Mouse (Mus musculus) kidney, embryonic 14.5 days (tissue): ENCODE measurements around the gene Satb2. TPM values are rescaled to one million over a fixed set of nuclear protein-coding genes. Genes with fewer than 3 reads are reported as not detected.

Experiments used
- ATAC-seq: fragments of 200-750 bp; cut with Nextera tagmentation; 2 replicates; pipeline ENCODE4 v1.8.0; 2017; ENCODE audit warnings: moderate number of reproducible peaks, mild to moderate bottlenecking, moderate TSS enrichment, moderate library complexity; ENCODE audit not compliant: low FRiP score, low TSS enrichment
- H3K27ac ChIP-seq: fragments of 300-500 bp; sonication (generic); 2 replicates; pipeline ENCODE4 v1.5.1; 2014; ENCODE audit warnings: low read depth, mild to moderate bottlenecking, low read length, moderate library complexity, mixed read lengths
- H3K27me3 ChIP-seq: fragments of 300-500 bp; sonication (generic); 2 replicates; pipeline ENCODE4 v1.6.1; 2014; ENCODE audit warnings: mild to moderate bottlenecking, low read length; ENCODE audit not compliant: control insufficient read depth, insufficient read depth
- H3K36me3 ChIP-seq: fragments of 300-500 bp; sonication (generic); 2 replicates; pipeline ENCODE4 v1.6.1; 2014; ENCODE audit warnings: low read length, mixed read lengths; ENCODE audit not compliant: control insufficient read depth, insufficient read depth
- H3K4me1 ChIP-seq: fragments of 300-500 bp; sonication (generic); 2 replicates; pipeline ENCODE4 v1.6.1; 2014; ENCODE audit warnings: low read length, mixed read lengths; ENCODE audit not compliant: control insufficient read depth, insufficient read depth
- H3K4me2 ChIP-seq: fragments of 300-500 bp; sonication (generic); replicated peaks from 2 replicates; pipeline ENCODE4 v1.6.1; 2014; ENCODE audit warnings: low read depth, mild to moderate bottlenecking, low read length
- H3K4me3 ChIP-seq: fragments of 300-500 bp; sonication (generic); 2 replicates; pipeline ENCODE4 v1.5.1; 2014; ENCODE audit warnings: mild to moderate bottlenecking, low read length
- H3K9ac ChIP-seq: fragments of 300-500 bp; sonication (generic); 2 replicates; pipeline ENCODE4 v1.6.1; 2014; ENCODE audit warnings: low read depth, mild to moderate bottlenecking, low read length, moderate library complexity
- H3K9me3 ChIP-seq: fragments of 300-500 bp; sonication (generic); 2 replicates; pipeline ENCODE4 v1.6.1; 2016; ENCODE audit warnings: low read length; ENCODE audit not compliant: control insufficient read depth
- WGBS: fragments of 180-500 bp; shearing (Covaris S2); extraction: QIAGEN DNeasy Blood & Tissue Kit; methylation state at CpG from one replicate; pipeline ENCODE4 v1.1.7; 2014; 5-methylcytosine and 5-hydroxymethylcytosine counted together
- polyA plus RNA-seq: library from polyadenylated mRNA; unstranded; fragments of >200 nt; fragmentation: Nextera tagmentation; extraction: Ambion mirVana; gene quantifications from 2 replicates; pipeline ENCODE4 v1.2.1, GENCODE M21; 2014

Gene Satb2
- polyA plus RNA-seq, 1 experiment from 2014 or later: 2.0 TPM

- Histone ChIP-seq H3K4me1 (no peaks in the 10 kb centered on the region), H3K9ac (no peak overlapping the region), H3K36me3 (no peaks in the 10 kb centered on the region), H3K27ac (no peak overlapping the region), H3K9me3 (no peaks in the 10 kb centered on the region), H3K4me2 (no peak overlapping the region), H3K27me3 (no peaks in the 10 kb centered on the region), H3K4me3 (no peak overlapping the region)
- no peak for ATAC-seq
- WGBS: 66% methylated on average over 9 of the region's 9 CpGs
These were observed 49.7 kb downstream of the Satb2 start for GRCm38 (mm10) chr1:56928731-56929130.

DNA sequence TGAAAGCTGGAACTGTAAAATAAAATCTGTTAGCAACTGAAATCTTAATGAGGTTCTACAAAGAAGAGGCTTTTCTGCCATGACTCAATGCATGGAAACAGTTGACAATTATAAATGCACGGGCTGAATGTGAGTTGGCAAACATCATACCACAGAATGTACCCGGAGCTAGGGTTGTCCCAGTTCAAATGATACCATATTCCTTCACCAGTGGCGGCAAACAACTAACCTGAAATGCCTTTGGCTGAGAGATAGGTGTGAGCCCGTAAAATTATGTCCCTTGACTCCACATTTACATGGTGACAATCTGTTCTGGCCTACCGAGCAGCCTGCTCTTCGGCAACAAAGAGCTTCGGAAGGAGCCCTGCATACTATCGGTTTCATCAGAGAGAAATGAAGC is 58.0 kb downstream of the Satb2 start:
- no peak overlapping the region for H3K27ac ChIP-seq
- 79% methylated on average over 8 of the region's 8 CpGs for WGBS
- ATAC-seq: no peak

GRCm38 (mm10) chr1:56914279-56914678 is 64.2 kb downstream of the Satb2 start:
- Histone ChIP-seq H3K27ac (no peak overlapping the region), H3K4me2 (no peak overlapping the region), H3K9me3 (no peaks in the 10 kb centered on the region), H3K36me3 (no peaks in the 10 kb centered on the region), H3K4me1 (no peaks in the 10 kb centered on the region), H3K4me3 (no peak overlapping the region), H3K9ac (no peak overlapping the region), H3K27me3 (no peaks in the 10 kb centered on the region)
- ATAC-seq: no peak
- 82% methylated on average over 6 of the region's 6 CpGs for WGBS

More for the DNA sequence above, 58.0 kb downstream of the Satb2 start:
- Histone ChIP-seq H3K27me3 (no peaks in the 10 kb centered on the region), H3K9me3 (no peaks in the 10 kb centered on the region), H3K4me1 (no peaks in the 10 kb centered on the region), H3K36me3 (no peaks in the 10 kb centered on the region), H3K4me2 (no peak overlapping the region), H3K4me3 (no peak overlapping the region), H3K9ac (no peak overlapping the region)

DNA sequence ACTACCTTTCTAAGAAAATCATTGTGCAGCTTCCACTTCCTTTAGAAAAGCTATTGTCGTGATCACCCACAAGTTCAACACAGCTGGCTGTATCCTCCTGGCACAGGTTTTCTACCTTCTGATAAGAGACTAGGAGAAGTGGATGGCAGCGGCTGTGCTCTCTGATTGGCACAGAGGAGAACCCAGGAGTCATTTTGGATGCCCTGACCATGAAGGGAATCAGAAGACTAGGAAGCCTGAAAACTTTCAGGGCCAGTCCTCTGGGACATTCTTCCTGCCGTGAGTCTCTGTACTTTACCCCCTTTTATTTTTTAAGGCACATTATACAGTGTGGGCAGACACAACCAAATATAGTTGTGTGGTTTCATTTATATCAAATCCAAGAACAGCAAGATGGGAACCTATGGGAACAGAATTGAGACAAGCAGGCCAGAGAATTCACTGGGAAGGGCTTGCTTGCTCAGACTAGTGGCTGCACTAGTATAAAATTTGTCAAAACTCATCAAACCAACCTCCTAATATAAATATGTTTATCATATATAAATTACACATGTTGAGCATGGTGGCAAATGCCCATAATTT is 77.7 kb downstream of the Satb2 start:
- no peak for ATAC-seq
- H3K27ac ChIP-seq: no peak overlapping the region
- H3K36me3 ChIP-seq: no peaks in the 10 kb centered on the region
- no peaks in the 10 kb centered on the region for H3K9me3 ChIP-seq
- H3K4me3 ChIP-seq: no peak overlapping the region
- H3K27me3 ChIP-seq: no peaks in the 10 kb centered on the region
- H3K4me1 ChIP-seq: 0 out of 2 replicates have a peak, but pooled peaks cover 2% of the 10 kb centered on the region
- WGBS: 76% methylated on average over 3 of the region's 3 CpGs
- H3K4me2 ChIP-seq: no peak overlapping the region
- H3K9ac ChIP-seq: no peak overlapping the region

DNA sequence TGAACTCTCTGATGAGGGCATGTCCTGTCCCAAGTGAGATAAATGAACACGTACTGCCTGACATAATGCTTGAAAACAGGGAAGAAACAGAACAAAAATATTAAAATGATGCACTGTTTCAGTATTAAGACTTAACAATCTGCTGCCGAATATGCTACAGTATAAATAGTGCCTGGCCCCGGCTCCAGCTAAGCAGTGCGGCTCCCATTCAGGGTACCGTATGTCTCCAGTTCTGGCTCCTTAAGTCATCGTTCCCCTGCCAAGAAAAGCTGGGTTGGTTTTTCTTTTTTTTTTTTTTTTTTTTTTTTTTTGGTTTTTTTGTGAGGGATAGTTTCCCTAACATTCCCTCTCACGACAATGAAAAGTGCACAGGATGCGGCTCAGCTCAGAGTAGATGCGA is 78.3 kb downstream of the Satb2 start:
- Histone ChIP-seq H3K27me3 (no peaks in the 10 kb centered on the region), H3K9ac (no peak overlapping the region), H3K9me3 (no peaks in the 10 kb centered on the region), H3K4me3 (no peak overlapping the region), H3K4me1 (0 out of 2 replicates have a peak, but pooled peaks cover 2% of the 10 kb centered on the region), H3K4me2 (no peak overlapping the region), H3K36me3 (no peaks in the 10 kb centered on the region), H3K27ac (no peak overlapping the region)
- no peak for ATAC-seq
- WGBS: 86% methylated on average over 9 of the region's 9 CpGs

GRCm38 (mm10) chr1:56898606-56899396 is 79.6 kb downstream of the Satb2 start:
- Histone ChIP-seq H3K9ac (no peak overlapping the region), H3K4me2 (0 out of 2 replicates have a peak overlapping the region, but pooled peaks have one; percentile 8), H3K27me3 (no peaks in the 10 kb centered on the region), H3K27ac (no peak overlapping the region), H3K4me1 (0 out of 2 replicates have a peak, but pooled peaks cover 2% of the 10 kb centered on the region), H3K36me3 (no peaks in the 10 kb centered on the region), H3K4me3 (no peak overlapping the region), H3K9me3 (no peaks in the 10 kb centered on the region)
- WGBS: 26% methylated on average over 13 of the region's 13 CpGs
- peak; percentile 85; the same call in 1 of the 2 replicates for ATAC-seq

DNA sequence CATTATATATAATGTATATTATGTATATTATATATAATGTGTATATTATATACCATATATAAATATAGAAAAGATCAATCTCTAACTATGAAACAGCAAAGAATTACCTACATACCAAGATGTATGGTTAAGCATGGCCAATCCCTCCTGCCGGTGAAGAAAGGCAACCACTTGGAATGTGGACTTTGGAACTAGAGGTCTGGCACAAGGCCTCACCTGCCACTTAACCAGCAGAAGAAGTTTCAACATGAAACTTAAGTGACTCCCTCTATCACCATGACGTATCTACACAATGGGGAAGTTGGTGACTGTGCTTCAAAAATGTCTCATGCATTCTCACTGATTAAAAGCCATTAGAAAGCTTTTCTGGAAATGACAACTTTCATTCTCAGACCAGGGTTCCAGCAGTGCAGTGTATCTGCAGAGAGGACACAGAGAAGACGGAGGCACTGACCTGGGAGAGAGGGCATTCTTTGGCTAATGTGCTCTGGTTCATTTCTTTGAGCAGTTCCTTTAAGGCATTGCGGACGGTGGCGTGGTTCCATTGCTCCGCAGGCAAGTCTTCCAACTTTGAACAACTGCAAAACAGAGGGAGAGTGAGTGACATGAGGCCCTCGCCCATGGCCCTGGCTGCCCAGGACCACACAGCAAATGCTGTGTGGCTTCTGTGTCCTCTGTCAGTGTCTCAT is 80.8 kb downstream of the Satb2 start:
- Histone ChIP-seq H3K4me3 (no peak overlapping the region), H3K36me3 (no peaks in the 10 kb centered on the region), H3K4me2 (no peak overlapping the region), H3K4me1 (0 out of 2 replicates have a peak, but pooled peaks cover 2% of the 10 kb centered on the region), H3K9me3 (no peaks in the 10 kb centered on the region), H3K27me3 (no peaks in the 10 kb centered on the region), H3K27ac (no peak overlapping the region), H3K9ac (no peak overlapping the region)
- ATAC-seq: no peak
- 92% methylated on average over 8 of the region's 8 CpGs for WGBS

DNA sequence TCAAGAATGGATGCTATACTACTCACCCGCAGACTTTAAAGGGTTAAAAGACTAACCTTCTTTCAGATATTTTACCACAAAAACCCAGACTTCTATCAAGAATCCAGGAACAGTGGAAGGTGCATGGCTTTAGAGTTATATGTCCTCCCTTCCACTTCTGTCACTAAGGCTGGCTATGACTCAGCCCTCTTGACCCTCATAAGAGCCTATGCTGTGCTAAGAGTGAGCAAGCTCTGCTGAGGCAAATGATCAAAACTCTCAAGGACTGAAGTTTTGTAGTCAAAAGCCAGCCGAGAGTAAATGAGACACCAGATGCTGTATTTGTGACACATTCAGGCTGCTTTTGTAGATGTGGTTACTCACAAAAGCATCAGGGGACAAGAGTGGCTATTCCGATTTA is 81.8 kb downstream of the Satb2 start:
- WGBS: 79% methylated on average over 3 of the region's 3 CpGs
- Histone ChIP-seq H3K9ac (no peak overlapping the region), H3K27me3 (no peaks in the 10 kb centered on the region), H3K4me3 (no peak overlapping the region), H3K4me1 (0 out of 2 replicates have a peak, but pooled peaks cover 2% of the 10 kb centered on the region), H3K27ac (no peak overlapping the region), H3K4me2 (no peak overlapping the region), H3K9me3 (no peaks in the 10 kb centered on the region), H3K36me3 (no peaks in the 10 kb centered on the region)
- no peak for ATAC-seq

DNA sequence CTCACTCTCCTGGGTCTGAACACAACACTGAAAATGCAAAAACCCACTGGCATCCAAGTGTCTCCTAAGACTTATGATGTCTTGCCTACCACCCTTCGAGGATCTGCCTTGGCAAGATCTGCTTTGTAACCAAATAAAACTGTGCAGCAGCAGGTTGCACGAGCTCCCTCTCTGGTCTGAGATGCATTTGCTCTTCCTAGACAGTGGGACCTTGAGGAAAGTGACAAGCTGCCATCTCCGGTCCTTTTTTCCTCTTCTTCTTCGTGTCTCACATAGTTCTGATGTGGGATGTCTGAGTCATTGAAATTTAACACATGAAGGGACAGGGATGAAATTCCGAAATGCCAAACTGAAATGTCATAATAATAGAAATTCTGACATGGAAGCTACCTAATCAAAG is 85.7 kb downstream of the Satb2 start:
- H3K4me2 ChIP-seq: no peak overlapping the region
- H3K27me3 ChIP-seq: no peaks in the 10 kb centered on the region
- no peaks in the 10 kb centered on the region for H3K9me3 ChIP-seq
- H3K9ac ChIP-seq: no peak overlapping the region
- 90% methylated on average over 5 of the region's 5 CpGs for WGBS
- no peaks in the 10 kb centered on the region for H3K4me1 ChIP-seq
- no peak overlapping the region for H3K27ac ChIP-seq
- no peak for ATAC-seq
- H3K36me3 ChIP-seq: no peaks in the 10 kb centered on the region
- no peak overlapping the region for H3K4me3 ChIP-seq
